Mouse (Mus musculus) lung, adult 2 months (tissue): Measurements from ENCODE around the gene Rheb. TPM values are rescaled to one million over a fixed set of nuclear protein-coding genes. Genes with fewer than 3 reads are reported as not detected.
A peak's percentile ranks its signal among the peaks of the same experiment; 100 is the strongest.

ENCODE experiments used
- DNase-seq: peaks from one replicate; pipeline ENCODE4 v3.0.0; 2022
- H3K4me1 ChIP-seq: fragments of 200-500 bp; 2 replicates; pipeline ENCODE4 v1.6.1; 2011; ENCODE audit warnings: low read length; ENCODE audit not compliant: control insufficient read depth, insufficient read depth
- H3K4me3 ChIP-seq: fragments of 200-500 bp; replicated peaks from 2 replicates; pipeline ENCODE3; 2011; ENCODE audit warnings: low read depth, mild to moderate bottlenecking, control low read depth, low read length; ENCODE audit errors: extremely low read depth
- CTCF ChIP-seq: fragments of 200-500 bp; IDR thresholded peaks from 2 replicates; pipeline ENCODE4 v1.5.1; 2011; ENCODE audit warnings: mild to moderate bottlenecking, low read length, control low read depth; ENCODE audit not compliant: insufficient read depth
- POLR2A ChIP-seq: fragments of 200-500 bp; IDR thresholded peaks from 2 replicates; pipeline ENCODE4 v1.6.1; 2011; ENCODE audit warnings: low read depth, mild to moderate bottlenecking, control low read depth, low read length, borderline replicate concordance; ENCODE audit errors: extremely low read depth
- WGBS: fragments of 180-500 bp; shearing (Covaris S2); methylation state at CpG from one replicate; pipeline ENCODE4 v1.1.7; 2018; 5-methylcytosine and 5-hydroxymethylcytosine counted together
- polyA plus RNA-seq: library from polyadenylated mRNA; depleted of rRNA; stranded (reverse); fragments of >200 nt; gene quantifications from 2 replicates; pipeline ENCODE4 v1.2.3, GENCODE M21; 2012

Rheb gene
- polyA plus RNA-seq, 1 experiment = 27.1 TPM

DNA sequence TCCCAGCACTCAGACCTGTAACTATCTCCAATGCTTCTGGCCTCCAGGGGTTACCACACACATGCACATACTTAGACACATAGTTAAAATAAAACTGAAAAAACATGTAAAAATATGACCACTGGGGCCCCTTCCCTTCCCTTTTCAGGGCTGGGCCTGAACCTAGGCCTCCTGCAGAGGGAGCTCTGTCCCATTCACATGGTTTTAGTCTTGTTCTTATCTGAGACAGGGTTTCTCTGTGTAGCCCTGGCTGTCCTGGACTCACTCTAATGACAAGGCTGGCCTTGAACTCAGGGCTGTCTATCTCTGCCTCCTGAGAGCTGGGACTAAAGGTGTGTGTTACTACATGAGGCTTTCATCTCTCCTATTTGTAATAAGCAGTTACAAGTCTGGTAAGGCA, 42.0 kb downstream of the Rheb start:
- no peak overlapping the region for H3K4me3 ChIP-seq
- no peaks in the 10 kb centered on the region; the same call in 1 of the 2 replicates for H3K4me1 ChIP-seq
- no peak for DNase-seq
- 0 out of 2 replicates have a peak, but pooled peaks have one; percentile 19 for TF ChIP-seq CTCF
- TF ChIP-seq POLR2A = no peak

DNA sequence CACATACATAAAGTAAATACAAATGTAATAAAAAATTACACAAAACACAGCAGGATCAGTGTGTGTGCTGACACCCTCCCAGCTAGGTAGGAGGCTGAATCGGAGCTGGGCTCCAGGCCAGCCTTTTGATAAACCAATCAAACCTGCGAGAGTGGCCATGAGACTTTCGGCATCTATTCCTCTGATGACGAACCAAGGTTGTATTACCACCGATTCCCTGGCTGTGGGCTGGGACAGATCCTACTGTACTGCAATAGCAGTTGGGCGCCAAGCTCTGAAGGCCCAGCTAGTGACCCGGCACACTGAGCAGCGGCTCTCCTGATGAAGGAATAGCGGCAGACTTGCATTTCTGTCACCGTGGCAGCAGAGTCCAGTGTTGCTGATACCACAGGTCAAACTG, 43.8 kb downstream of the Rheb start:
- TF ChIP-seq POLR2A (no peak), CTCF (no peak)
- DNase-seq = no peak
- no peak overlapping the region for H3K4me3 ChIP-seq
- 63% methylated on average over 10 of the region's 10 CpGs for WGBS
- H3K4me1 ChIP-seq = no peaks in the 10 kb centered on the region; the same call in 1 of the 2 replicates

DNA sequence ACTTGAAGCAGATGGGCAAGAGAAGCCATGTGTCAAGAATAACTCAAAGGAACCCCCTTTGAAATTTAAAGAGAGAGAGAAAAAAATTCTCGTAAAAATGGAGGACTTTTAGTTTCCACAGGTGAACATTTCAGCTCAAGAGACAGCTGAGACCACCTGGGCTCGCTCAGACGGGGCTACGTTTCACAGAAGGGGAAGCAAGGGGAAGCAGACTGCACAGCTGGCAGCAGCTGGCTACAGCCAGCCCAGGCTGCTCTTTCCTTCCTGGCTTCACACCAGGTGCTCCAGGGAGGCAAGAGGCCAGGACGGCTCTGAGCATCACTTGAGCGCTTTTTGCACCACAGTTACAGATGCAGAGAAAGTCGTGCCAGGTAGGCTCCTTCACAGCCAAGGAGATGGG, 44.6 kb downstream of the Rheb start:
- Histone ChIP-seq H3K4me3 (no peak overlapping the region), H3K4me1 (no peaks in the 10 kb centered on the region; the same call in 1 of the 2 replicates)
- TF ChIP-seq CTCF = no peak
- TF ChIP-seq POLR2A = no peak
- no peak for DNase-seq
- 31% methylated on average over 7 of the region's 7 CpGs for WGBS

DNA sequence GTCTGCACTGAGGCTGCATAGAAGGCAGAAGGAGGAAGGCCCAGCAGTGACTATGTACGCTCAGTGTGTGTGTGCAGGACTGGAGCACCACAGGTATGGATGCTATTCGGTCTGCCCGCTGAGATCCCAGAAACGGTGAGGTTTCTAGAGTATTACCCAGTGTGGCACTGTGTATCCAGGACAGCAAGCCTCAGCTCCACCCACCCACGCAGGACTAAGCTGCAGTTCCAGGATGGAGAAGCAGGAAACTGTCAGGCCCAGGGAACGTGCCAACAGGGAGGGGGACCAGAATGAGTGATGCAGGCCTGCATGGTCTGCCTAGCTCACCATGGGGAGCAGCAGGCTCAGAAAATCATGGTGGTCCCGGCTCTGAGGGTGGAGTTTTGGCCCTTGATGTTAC, 49.5 kb downstream of the Rheb start:
- 65% methylated on average over 7 of the region's 7 CpGs for WGBS

DNA sequence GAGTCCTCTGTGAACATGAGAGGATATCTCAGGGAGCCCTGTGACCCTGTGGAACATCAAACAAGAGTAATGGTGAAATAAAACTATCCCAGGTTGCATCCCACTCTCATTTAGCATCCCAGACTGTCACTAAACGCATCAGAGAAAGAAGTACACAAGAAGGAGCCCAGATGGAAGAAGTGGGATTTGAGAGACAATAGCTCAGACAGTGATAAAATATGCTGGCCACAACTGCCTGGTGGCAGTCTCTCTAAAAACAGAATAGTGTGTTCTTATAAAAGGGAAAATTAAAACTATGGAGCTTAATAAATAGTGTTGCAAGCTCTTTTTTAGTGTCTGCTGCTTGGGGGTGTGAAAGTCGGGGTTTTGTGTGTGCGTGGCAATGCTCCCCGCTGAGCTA, 59.5 kb downstream of the Rheb start:
- 86% methylated on average over 4 of the region's 4 CpGs for WGBS
- Histone ChIP-seq H3K4me1 (no peaks in the 10 kb centered on the region), H3K4me3 (no peak overlapping the region)
- TF ChIP-seq POLR2A (no peak), CTCF (no peak)
- DNase-seq = no peak

More for the DNA sequence above, 49.5 kb downstream of the Rheb start:
- DNase-seq = no peak
- Histone ChIP-seq H3K4me1 (no peaks in the 10 kb centered on the region), H3K4me3 (no peak overlapping the region)
- no peak for TF ChIP-seq CTCF
- no peak for TF ChIP-seq POLR2A

DNA sequence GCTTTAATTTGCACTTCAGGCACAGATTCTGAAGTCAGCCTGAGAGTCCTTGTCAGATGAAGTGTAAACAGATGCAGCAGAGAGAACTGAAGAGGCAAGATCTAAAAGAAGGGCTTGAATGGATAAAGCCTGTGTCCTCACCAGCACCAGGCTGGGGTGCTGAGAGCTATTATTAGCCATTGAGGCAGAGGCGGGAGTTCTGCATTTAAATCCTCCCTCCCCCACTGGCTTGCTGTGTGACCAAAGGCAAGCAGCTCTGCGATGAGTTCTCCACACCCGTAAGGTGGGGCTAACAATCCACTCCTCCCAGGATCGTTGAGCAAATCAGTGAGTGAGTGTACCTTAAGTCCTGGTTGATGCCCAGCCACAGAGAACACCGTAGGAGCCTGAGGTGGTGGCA, 61.4 kb downstream of the Rheb start:
- Histone ChIP-seq H3K4me1 (no peaks in the 10 kb centered on the region), H3K4me3 (no peak overlapping the region)
- TF ChIP-seq CTCF = no peak
- no peak for TF ChIP-seq POLR2A
- no peak for DNase-seq
- 24% methylated on average over 5 of the region's 5 CpGs for WGBS

DNA sequence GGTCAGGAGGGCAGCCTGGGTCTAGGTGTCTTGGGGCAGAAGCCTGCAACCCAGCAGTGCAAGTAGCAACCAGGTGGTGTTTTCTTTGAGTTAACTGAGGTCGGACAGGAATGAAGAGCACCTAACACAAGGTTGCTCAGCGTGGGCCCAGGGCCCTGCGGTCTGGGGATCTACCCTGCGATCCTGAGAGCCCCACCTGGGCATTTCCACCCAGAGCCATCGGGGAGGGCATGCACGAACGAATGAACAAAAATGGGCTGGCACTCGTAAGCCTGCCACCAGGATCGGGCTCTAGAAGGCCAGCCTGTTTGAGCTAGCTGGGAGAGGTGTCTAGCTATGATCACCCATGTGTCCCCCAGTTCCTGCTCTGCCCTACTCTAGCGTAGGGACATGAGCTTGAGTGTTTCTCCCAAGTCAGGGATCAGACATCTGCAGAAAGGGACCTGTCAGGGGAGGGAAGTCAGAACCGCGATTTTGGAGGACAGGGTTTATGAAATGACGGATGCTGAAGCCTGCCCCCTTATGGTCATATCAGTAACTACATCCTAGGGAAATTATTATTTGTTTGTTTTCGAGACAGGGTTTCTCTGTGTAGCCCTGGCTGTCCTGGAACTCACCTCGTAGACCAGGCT, 62.4 kb downstream of the Rheb start:
- no peaks in the 10 kb centered on the region for H3K4me1 ChIP-seq
- H3K4me3 ChIP-seq = no peak overlapping the region
- peak; percentile 20 for DNase-seq
- WGBS = 41% methylated on average over 15 of the region's 15 CpGs
- TF ChIP-seq CTCF (peak; percentile 44), POLR2A (no peak)

DNA sequence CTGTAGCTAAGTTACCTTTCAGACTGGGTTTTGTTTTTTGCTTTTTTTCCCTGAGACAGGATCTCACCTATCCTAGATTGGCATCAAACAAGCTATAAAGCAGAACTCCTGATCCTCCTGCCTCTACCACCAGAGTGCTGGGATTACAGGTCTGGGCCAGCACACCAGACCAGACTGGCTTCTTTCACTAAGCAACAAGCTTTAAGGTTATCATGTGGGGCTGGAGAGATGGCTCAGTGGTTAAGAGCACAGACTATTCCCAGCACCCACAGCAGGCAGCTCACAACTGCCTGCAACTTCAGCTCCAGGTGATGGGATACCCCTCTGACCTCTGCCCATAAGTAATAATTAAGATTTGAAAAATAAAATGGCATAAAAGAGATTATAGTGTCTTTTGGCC, 63.1 kb downstream of the Rheb start:
- Histone ChIP-seq H3K4me1 (no peaks in the 10 kb centered on the region), H3K4me3 (no peak overlapping the region)
- no peak for TF ChIP-seq CTCF
- TF ChIP-seq POLR2A = no peak
- DNase-seq = no peak

DNA sequence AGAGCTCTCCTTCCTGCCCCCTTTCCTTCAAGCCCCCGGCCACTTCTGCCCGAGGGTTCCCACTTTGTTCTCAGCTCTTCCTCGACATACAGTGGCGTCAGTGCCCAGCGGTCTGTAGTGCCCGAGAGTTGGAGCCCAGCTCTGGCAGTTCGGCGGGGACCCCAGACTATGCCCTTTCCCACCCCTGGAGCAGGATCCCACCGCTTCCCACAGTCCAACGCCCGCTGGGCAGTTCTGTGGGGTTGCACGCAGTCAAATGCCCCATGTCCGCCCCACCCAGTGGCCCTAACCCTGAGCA, 63.6 kb downstream of the Rheb start:
- no peaks in the 10 kb centered on the region for H3K4me1 ChIP-seq
- WGBS = 47% methylated on average over 13 of the region's 13 CpGs

DNA sequence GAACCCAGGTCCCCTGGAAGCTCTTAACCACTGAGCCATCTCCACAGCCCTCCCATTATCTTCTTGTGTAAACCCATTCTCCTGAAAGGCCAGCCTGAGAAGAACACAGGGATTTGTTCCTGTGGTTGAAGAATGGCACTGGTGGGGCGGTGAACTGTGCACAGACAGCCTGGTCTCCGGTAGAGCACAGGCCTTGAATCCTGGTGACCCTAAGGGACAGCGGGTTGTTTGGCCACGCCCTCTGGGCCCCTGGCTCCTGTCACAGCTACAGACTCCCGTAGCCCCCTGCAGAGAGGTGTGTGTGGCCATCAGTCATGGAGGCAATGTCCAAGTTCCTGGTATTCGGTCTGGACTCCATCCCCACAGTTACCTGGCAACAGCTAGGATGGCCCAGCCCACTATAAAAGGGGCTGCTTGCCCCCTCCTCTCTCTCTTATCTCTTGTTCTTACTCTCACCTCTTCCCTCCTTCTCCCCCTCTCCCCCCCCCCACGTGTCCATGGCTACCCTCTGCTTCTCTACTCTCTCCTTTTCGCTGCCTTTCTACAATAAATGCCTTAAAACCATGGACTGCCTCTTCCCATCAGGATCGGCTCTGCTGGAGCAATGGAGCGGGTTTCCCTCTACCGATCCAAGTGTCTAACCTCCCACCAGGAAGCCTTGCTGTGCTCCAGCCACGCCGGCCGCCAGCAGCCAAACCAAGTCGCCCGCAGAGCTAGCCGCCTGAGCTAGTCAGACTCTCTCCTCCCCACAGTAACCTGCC, 64.2 kb downstream of the Rheb start:
- 36% methylated on average over 17 of the region's 17 CpGs for WGBS
- TF ChIP-seq POLR2A (no peak), CTCF (no peak)
- DNase-seq = no peak
- no peak overlapping the region for H3K4me3 ChIP-seq
- no peaks in the 10 kb centered on the region for H3K4me1 ChIP-seq

More for the DNA sequence above, 63.6 kb downstream of the Rheb start:
- DNase-seq = no peak
- TF ChIP-seq CTCF (no peak), POLR2A (no peak)
- no peak overlapping the region for H3K4me3 ChIP-seq
